Mouse (Mus musculus) brain, embryonic 18.5 days (tissue): ENCODE measurements at regions not wholly inside any gene's neighbourhood (a gene's known extent, or its start where the extent isn't known, plus 50 kb on each side); places are given as distances from the start of the nearest gene placed in this dataset.
"Not testable (repeated sequence)": the region's sequence is repeated elsewhere in the genome, so short reads cannot be mapped to it uniquely, and the experiment has no call there.

Experiments used
- DNase-seq: peaks from one replicate; pipeline ENCODE4 v3.0.0-alpha.2; 2012; ENCODE audit warnings: low read depth, low spot score

DNA sequence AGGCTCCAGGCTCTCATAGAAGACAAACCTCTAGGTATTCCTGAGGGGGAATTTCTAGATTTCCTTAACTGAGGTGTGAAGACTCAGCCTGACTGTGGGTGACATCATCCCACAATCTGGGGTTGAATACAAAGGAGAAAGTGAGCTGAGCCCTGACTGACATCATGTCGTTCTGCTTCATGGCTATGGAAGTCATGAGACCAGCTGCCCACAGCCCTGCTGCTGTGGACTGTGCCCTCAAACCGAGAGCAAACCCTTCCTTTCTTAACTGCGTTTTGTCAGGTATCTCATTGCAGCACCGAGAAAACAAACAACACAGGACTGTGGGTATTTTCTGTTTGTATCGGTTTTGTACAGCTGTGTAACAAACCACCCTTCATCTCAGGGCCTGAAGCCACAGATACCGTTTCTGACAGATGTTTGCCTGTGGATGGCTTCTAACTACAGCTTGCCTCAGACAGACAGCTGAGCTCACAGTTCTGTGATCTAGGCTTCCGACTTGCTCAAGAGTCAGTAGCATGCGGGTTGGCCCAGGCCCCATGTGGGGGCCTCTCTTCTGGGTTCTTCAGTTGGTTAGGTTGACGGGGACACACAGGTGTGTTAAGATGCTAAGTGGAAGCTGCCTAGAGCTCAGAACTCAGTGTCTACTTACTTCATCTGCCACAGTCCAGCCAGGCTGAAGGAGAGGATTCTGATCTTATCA lies 150.9 kb downstream of the Tpra1 start:
- no peak for DNase-seq

- peak; percentile 45 for DNase-seq
These were observed 152.0 kb downstream of the Tpra1 start for GRCm38 (mm10) chr6:89054060-89054459.

GRCm38 (mm10) chr6:89059431-89059975 lies 157.5 kb downstream of the Tpra1 start:
- no peak for DNase-seq

DNA sequence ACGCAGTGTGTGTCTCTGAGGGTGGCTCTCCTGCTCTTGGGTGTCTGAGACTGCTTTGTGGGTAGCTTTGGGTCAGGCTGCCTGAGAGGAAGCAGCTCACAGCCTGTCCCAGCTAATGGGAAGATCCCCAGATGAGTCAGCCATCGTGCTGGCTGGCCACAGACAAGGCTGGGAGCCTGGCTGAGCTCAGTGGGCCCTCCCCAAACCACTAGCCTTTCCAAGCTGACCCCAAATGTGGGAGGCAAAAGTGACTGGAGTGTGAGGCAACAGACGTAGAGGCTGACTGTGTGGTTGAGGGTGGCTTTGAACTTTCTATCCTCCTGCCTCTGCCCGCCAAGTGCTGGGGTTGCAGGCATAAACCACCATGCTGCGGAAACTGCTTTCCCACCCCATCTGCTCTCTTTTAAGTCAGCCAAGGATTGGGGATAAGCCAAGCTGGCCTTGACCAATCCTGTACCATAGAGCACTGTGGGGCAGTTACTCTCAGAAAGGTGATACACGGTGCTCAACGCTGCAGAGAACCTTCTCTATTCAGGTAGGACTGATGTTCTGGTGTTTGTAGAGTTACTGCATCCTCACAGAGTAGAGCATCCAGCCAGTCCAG lies 163.0 kb downstream of the Tpra1 start:
- DNase-seq: no peak

GRCm38 (mm10) chr6:89066588-89066987 lies 164.5 kb downstream of the Tpra1 start:
- no peak for DNase-seq

- no peak for DNase-seq
These were observed 166.2 kb downstream of the Tpra1 start for GRCm38 (mm10) chr6:89068286-89068685.

DNA sequence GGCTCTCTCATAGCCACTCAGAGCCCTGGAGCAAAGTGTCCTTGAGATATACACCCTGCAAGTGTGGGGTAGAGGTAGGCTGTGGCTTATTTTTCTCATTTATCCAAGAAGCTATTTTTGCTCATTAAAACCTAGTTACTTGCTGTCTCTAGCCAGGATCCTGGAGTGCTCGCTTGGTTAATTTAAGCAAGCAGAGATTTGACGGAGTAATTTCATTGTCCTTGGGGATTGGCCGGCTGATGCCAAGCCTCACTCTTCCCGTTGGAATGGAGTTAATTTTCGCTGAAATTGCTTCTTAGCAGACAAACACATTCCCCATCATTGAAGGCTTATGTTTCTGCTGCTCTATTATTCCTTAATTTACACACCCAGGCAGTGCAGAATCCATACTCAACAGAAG lies 167.1 kb downstream of the Tpra1 start:
- DNase-seq: no peak

DNA sequence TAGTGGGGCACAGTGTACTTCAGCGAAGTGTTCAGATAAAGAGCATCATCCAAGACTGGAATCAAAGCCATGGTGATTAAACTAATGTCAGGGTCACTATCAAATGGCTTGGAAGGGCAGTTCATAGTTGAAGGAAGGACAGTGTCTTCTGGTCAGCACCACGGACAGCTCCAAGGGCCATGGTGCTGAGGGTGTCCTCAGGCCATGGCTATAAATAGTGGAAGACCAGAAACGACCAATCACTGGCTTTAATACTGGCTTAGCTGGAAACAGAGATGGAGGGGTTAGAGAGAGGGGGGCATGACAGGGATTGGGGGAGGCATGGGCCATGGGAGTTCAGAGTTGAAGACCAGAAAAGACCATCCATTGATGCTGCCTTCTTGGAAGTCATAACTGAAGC lies 168.0 kb downstream of the Tpra1 start:
- DNase-seq: no peak

DNA sequence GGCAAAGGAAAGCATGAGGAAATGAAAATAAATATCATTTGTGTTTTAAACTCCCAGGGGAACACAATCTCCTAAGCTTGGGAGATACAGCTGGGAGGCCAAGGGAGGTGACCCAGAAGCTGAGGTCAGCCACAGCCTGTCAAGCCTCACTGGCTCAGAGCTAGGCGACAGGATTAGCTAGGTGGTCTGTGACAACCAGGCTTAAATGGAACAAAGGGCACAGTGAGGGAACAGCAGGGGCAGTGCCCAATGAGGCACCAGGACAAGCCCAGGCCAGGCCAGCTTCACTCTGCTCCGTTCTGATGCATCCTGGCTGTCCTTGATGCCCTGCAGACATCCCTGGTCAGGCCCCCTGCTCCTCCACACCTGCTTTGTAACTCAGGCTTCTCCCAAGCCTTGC lies 169.7 kb downstream of the Tpra1 start:
- no peak for DNase-seq

DNA sequence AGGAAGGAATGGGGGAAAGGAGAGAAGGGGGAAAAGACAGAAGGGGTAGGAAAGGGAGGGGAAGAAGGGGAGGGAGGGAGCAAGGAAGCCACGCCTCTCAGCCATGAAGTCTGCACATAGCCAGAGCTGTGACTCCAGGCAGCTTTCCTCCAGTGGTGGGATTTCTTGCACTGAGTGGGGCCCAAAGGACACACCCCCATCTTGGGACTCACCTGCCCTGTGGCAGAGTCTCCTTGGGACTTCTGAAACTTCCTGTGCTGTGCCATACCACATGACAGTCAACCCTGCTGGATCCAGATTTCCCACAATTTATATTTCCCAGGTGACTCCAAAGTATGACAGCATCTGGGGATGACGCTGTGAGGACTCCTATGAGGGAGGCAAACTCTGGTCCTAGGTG lies 170.5 kb downstream of the Tpra1 start:
- no peak for DNase-seq

GRCm38 (mm10) chr6:89081624-89082300 lies 179.7 kb downstream of the Tpra1 start:
- DNase-seq: no peak

DNA sequence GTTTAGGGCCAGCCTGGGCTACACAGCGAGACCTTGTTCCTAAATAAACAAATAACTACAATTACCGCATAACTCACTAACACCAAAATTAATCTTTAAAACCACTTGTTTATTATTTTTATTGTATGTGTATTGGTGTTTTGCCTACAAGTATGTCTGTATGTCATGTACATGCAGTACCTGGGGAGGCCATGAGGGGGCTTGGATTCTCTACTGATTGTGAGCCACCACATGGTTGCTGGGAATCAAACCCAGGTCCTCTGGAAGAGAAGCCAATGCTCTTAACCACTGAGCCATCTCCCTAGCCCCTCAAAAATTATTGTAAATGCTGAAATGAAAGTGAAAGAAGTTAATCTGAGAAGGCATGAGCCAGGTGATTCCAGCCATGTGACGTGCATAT lies 182.4 kb downstream of the Tpra1 start:
- no peak for DNase-seq

DNA sequence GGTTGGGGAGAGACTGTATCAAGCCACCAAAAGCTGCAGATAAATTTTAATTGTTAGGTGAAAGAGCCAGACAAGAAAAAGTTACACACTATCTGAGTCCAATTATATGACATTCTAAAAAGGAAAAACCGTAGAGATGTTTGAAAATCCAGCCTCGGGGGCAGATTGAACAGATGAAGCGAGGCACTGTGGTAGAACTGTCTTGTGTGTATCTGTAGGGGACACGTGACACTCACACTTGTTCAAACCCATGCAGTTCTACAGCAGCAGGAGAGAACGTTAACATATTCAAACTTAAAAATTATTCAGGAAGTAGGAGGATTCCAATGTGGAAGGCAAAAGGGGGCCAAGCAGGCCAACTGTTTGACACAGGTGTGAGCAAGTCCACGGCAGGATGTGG lies 183.1 kb downstream of the Tpra1 start:
- no peak for DNase-seq

DNA sequence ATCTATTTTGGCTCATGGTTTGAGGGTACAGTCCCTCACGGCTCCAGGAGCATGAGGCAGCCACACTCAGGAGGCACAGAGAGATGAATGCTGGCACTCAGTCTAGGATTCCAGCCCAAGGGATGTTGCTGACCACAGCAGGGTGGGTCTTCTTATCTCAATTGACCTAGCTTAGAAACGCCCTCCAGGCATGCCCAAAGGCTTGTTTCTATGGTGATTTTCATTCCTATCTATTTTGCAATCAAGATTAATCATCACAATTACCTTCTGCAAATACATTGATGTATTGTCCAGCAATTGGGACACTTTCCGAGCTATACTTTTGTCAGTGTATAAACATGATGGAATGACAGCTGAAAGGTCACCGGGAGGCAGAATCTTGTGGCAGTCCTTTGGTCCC lies 185.6 kb downstream of the Tpra1 start:
- no peak for DNase-seq

- no peak for DNase-seq
These were observed 188.0 kb downstream of the Tpra1 start for GRCm38 (mm10) chr6:89090096-89090495.

- DNase-seq: no peak
These were observed 193.9 kb downstream of the Tpra1 start for GRCm38 (mm10) chr6:89095911-89096310.

DNA sequence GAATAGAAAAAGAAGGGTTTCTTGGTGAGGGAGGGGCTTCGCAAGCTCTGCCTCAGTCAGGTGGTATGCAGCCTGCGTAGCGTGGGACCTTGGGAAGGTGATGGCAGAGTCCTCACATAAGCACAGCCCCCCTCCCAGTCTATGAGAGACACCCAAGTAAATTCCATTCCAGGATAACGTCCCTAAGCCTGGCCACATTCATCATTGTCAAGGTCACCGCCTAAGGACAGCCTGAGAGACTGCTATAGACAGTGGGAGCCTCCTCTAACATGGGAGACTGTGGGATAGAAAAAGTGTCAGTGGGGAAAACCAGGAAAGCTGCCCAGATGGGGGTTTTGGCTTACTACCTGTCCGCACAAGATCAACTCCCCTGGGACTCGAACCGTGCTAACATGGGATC lies 195.5 kb downstream of the Tpra1 start:
- DNase-seq: no peak

DNA sequence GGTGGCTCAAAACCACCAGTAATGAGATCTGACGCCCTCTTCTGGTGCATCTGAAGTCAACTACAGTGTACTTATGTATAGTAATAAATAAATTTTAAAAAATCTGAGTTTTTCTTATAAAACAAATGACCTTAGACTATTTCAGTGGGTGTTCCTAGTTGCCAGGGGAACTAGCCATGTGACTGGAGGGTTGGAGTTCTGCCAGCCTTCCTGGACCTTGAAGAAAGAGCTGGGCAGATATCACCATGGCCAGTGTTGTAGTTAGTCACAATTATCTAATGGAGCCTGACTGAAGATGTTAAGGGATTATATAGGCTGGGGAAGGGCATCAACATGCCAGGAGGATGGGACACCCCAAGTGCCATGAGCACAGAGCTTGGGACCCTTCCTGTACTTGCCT lies 217.2 kb downstream of the Tpra1 start:
- DNase-seq: no peak

- DNase-seq: no peak
These were observed 219.1 kb downstream of the Tpra1 start for GRCm38 (mm10) chr6:89121023-89121745.

DNA sequence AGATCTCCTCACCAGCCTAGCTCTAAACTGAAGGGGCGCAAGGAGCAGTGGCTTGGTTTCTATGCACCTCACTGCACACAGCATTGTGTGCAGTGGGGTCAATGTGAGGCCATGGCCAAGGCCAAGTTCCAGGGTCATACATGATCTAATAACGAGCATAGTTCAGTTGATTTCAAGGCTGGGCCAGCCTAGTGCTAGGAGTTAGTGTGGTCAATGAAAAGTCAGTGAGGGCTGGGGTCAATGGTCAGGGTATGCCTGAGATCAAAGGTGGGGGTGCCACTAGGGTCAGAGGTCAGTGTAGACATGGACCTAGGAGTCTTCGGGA lies 219.7 kb downstream of the Tpra1 start:
- DNase-seq: no peak

- DNase-seq: no peak
These were observed 223.9 kb downstream of the Tpra1 start for GRCm38 (mm10) chr6:89125916-89126315.

- DNase-seq: not testable (repeated sequence)
These were observed 226.1 kb downstream of the Tpra1 start for GRCm38 (mm10) chr6:89128141-89128540.
